Mouse (Mus musculus) heart, embryonic 12.5 days (tissue): Measurements from ENCODE around the gene Foxf2. TPM values are rescaled to one million over a fixed set of nuclear protein-coding genes. Genes with fewer than 3 reads are reported as not detected.

Experiments
- ATAC-seq: fragments of 200-750 bp; cut with Nextera tagmentation; 2 replicates; pipeline ENCODE4 v1.8.0; 2017; ENCODE audit warnings: moderate TSS enrichment, moderate library complexity; ENCODE audit not compliant: insufficient number of reproducible peaks, low FRiP score
- H3K27ac ChIP-seq: fragments of 300-500 bp; sonication (generic); 2 replicates; pipeline ENCODE4 v1.5.1; 2016; ENCODE audit warnings: mild to moderate bottlenecking, moderate library complexity; ENCODE audit not compliant: poor library complexity, severe bottlenecking
- H3K27me3 ChIP-seq: fragments of 300-500 bp; sonication (generic); replicated peaks from 2 replicates; pipeline ENCODE4 v1.6.1; 2016; ENCODE audit warnings: mild to moderate bottlenecking, moderate library complexity
- H3K36me3 ChIP-seq: fragments of 300-500 bp; sonication (generic); 2 replicates; pipeline ENCODE4 v1.6.1; 2016; ENCODE audit warnings: mild to moderate bottlenecking, moderate library complexity
- H3K4me1 ChIP-seq: fragments of 300-500 bp; sonication (generic); replicated peaks from 2 replicates; pipeline ENCODE4 v1.6.1; 2016; ENCODE audit warnings: mild to moderate bottlenecking
- H3K4me2 ChIP-seq: fragments of 300-500 bp; sonication (generic); 2 replicates; pipeline ENCODE4 v1.6.1; 2016; ENCODE audit warnings: mild to moderate bottlenecking, moderate library complexity
- H3K4me3 ChIP-seq: fragments of 300-500 bp; sonication (generic); 2 replicates; pipeline ENCODE4 v1.5.1; 2016; ENCODE audit warnings: mild to moderate bottlenecking
- H3K9ac ChIP-seq: fragments of 300-500 bp; sonication (generic); 2 replicates; pipeline ENCODE4 v1.6.1; 2016; ENCODE audit warnings: mild to moderate bottlenecking, moderate library complexity
- H3K9me3 ChIP-seq: fragments of 300-500 bp; sonication (generic); replicated peaks from 2 replicates; pipeline ENCODE4 v1.6.1; 2016; ENCODE audit warnings: mild to moderate bottlenecking, moderate library complexity
- WGBS: fragments of 180-500 bp; shearing (Covaris S2); methylation state at CpG from one replicate; pipeline ENCODE4 v1.1.7; 2016; 5-methylcytosine and 5-hydroxymethylcytosine counted together
- microRNA-seq: library from miRNA; unstranded; fragments of <30 nt; microRNA quantifications from one replicate; pipeline ENCODE4, GENCODE M21; 2017
- polyA plus RNA-seq: library from polyadenylated mRNA; unstranded; fragments of >200 nt; fragmentation: Nextera tagmentation; extraction: Ambion mirVana; gene quantifications from 2 replicates; pipeline ENCODE4 v1.2.1, GENCODE M21; 2016

Gene Foxf2
- polyA plus RNA-seq, 1 experiment from 2014 or later, result not detected

GRCm38 (mm10) chr13:31641517-31641916 lies 15.9 kb downstream of the Foxf2 start:
- 82% methylated on average over 5 of the region's 5 CpGs for WGBS
- Histone ChIP-seq H3K9ac (no peak overlapping the region), H3K4me1 (0 out of 2 replicates have a peak, but pooled peaks cover 5% of the 10 kb centered on the region), H3K27ac (no peak overlapping the region), H3K27me3 (peaks cover 6% of the 10 kb centered on the region), H3K36me3 (no peaks in the 10 kb centered on the region), H3K4me2 (no peak overlapping the region), H3K4me3 (no peak overlapping the region), H3K9me3 (0 out of 2 replicates have a peak, but pooled peaks cover 5% of the 10 kb centered on the region)
- no peak for ATAC-seq

GRCm38 (mm10) chr13:31652131-31652745 lies 26.6 kb downstream of the Foxf2 start:
- 77% methylated on average over 20 of the region's 20 CpGs for WGBS
- Histone ChIP-seq H3K4me1 (no peaks in the 10 kb centered on the region), H3K9me3 (no peaks in the 10 kb centered on the region)

GRCm38 (mm10) chr13:31656249-31656648 lies 30.6 kb downstream of the Foxf2 start:
- Histone ChIP-seq H3K36me3 (no peaks in the 10 kb centered on the region), H3K27ac (no peak overlapping the region), H3K27me3 (peaks cover 22% of the 10 kb centered on the region), H3K4me1 (no peaks in the 10 kb centered on the region), H3K9me3 (no peaks in the 10 kb centered on the region), H3K4me2 (no peak overlapping the region), H3K4me3 (no peak overlapping the region), H3K9ac (no peak overlapping the region)
- 60% methylated on average over 4 of the region's 4 CpGs for WGBS
- ATAC-seq, result no peak

More at GRCm38 (mm10) chr13:31652131-31652745, 26.6 kb downstream of the Foxf2 start:
- H3K4me3 ChIP-seq, result no peak overlapping the region
- no peaks in the 10 kb centered on the region for H3K36me3 ChIP-seq
- no peak overlapping the region for H3K27ac ChIP-seq
- H3K27me3 ChIP-seq, result no peaks in the 10 kb centered on the region
- no peak for ATAC-seq
- H3K9ac ChIP-seq, result no peak overlapping the region
- no peak overlapping the region for H3K4me2 ChIP-seq

GRCm38 (mm10) chr13:31658212-31658611 lies 32.6 kb downstream of the Foxf2 start:
- H3K27ac ChIP-seq, result no peak overlapping the region
- 75% methylated on average over 4 of the region's 4 CpGs for WGBS
- no peak for ATAC-seq
- H3K4me1 ChIP-seq, result no peaks in the 10 kb centered on the region
- H3K36me3 ChIP-seq, result no peaks in the 10 kb centered on the region
- H3K9ac ChIP-seq, result no peak overlapping the region
- H3K27me3 ChIP-seq, result peaks cover 26% of the 10 kb centered on the region
- no peak overlapping the region for H3K4me2 ChIP-seq
- H3K9me3 ChIP-seq, result no peaks in the 10 kb centered on the region
- no peak overlapping the region for H3K4me3 ChIP-seq

- Histone ChIP-seq H3K27ac (no peak overlapping the region), H3K4me1 (no peaks in the 10 kb centered on the region), H3K36me3 (no peaks in the 10 kb centered on the region), H3K9ac (no peak overlapping the region), H3K9me3 (no peaks in the 10 kb centered on the region), H3K4me3 (no peak overlapping the region), H3K27me3 (peaks cover 27% of the 10 kb centered on the region), H3K4me2 (no peak overlapping the region)
- WGBS, result 4% methylated on average over 3 of the region's 3 CpGs
- ATAC-seq, result no peak
These were observed 33.3 kb downstream of the Foxf2 start for GRCm38 (mm10) chr13:31658963-31659362.

GRCm38 (mm10) chr13:31661211-31661610 lies 35.6 kb downstream of the Foxf2 start:
- 64% methylated on average over 6 of the region's 6 CpGs for WGBS
- no peak for ATAC-seq
- no peaks in the 10 kb centered on the region for H3K9me3 ChIP-seq
- no peak overlapping the region for H3K9ac ChIP-seq
- no peaks in the 10 kb centered on the region for H3K36me3 ChIP-seq
- no peak overlapping the region for H3K4me3 ChIP-seq
- H3K4me1 ChIP-seq, result no peaks in the 10 kb centered on the region
- H3K27ac ChIP-seq, result no peak overlapping the region
- H3K27me3 ChIP-seq, result peaks cover 27% of the 10 kb centered on the region
- H3K4me2 ChIP-seq, result no peak overlapping the region

- no peaks in the 10 kb centered on the region for H3K9me3 ChIP-seq
- no peak overlapping the region for H3K27ac ChIP-seq
- no peak overlapping the region for H3K9ac ChIP-seq
- no peak overlapping the region for H3K4me3 ChIP-seq
- H3K4me2 ChIP-seq, result no peak overlapping the region
- 70% methylated on average over 6 of the region's 6 CpGs for WGBS
- H3K27me3 ChIP-seq, result peaks cover 7% of the 10 kb centered on the region
- no peaks in the 10 kb centered on the region for H3K36me3 ChIP-seq
- no peaks in the 10 kb centered on the region for H3K4me1 ChIP-seq
- no peak for ATAC-seq
These were observed 39.8 kb downstream of the Foxf2 start for GRCm38 (mm10) chr13:31665376-31665775.

GRCm38 (mm10) chr13:31667919-31668524 lies 42.4 kb downstream of the Foxf2 start:
- H3K9ac ChIP-seq, result no peak overlapping the region
- no peak overlapping the region for H3K4me3 ChIP-seq
- H3K36me3 ChIP-seq, result no peaks in the 10 kb centered on the region
- no peak for ATAC-seq
- no peaks in the 10 kb centered on the region for H3K4me1 ChIP-seq
- H3K9me3 ChIP-seq, result no peaks in the 10 kb centered on the region
- WGBS, result 70% methylated on average over 6 of the region's 6 CpGs
- H3K4me2 ChIP-seq, result no peak overlapping the region
- no peak overlapping the region for H3K27ac ChIP-seq
- 0 out of 2 replicates have a peak, but pooled peaks cover 3% of the 10 kb centered on the region for H3K27me3 ChIP-seq

GRCm38 (mm10) chr13:31672093-31672492 lies 46.5 kb downstream of the Foxf2 start:
- no peak for ATAC-seq
- Histone ChIP-seq H3K4me2 (no peak overlapping the region), H3K9me3 (0 out of 2 replicates have a peak, but pooled peaks cover 3% of the 10 kb centered on the region), H3K36me3 (no peaks in the 10 kb centered on the region), H3K9ac (no peak overlapping the region), H3K4me3 (no peak overlapping the region), H3K27me3 (no peaks in the 10 kb centered on the region), H3K4me1 (no peaks in the 10 kb centered on the region), H3K27ac (no peak overlapping the region)
- WGBS, result 83% methylated on average over 3 of the region's 3 CpGs

Small RNA genes lying within 50 kb of the gene (microRNA-seq; reads per million reads assigned to microRNA genes)
- not detected for gene Gm27516

Other genes starting within 250 kb of the Foxf2 start
- 0.11 and 0.19 TPM in 2 replicates for gene Foxq1, start 69.7 kb upstream of the Foxf2 start, polyA plus RNA-seq
- not detected in 2 replicates for gene A530084C06Rik, start 66.5 kb upstream of the Foxf2 start, polyA plus RNA-seq
- gene Foxc1, start 180.8 kb downstream of the Foxf2 start, polyA plus RNA-seq, result 5.4 and 6.4 TPM in 2 replicates